Mouse (Mus musculus): Measurements from ENCODE around the gene Zfp683.

Gene Zfp683

GRCm38 (mm10) chr4:134053538-134053937, at the start of gene Zfp683:
TSS of gene Zfp683 (plus strand) at chr4:134053838.
- in situ Hi-C loops (cut with MboI; ENCODE audit: unreplicated experiment in 2 of 2) = no loop called here

GRCm38 (mm10) chr4:134005581-134006358, 47.9 kb upstream of the Zfp683 start:
- in situ Hi-C loops (cut with MboI; ENCODE audit: unreplicated experiment in 2 of 2) = no loop called here

- in situ Hi-C loops (cut with MboI; ENCODE audit: unreplicated experiment in 2 of 2) = no loop called here
Measured at GRCm38 (mm10) chr4:134006845-134007244, 46.8 kb upstream of the Zfp683 start.

GRCm38 (mm10) chr4:134009709-134010108, 43.9 kb upstream of the Zfp683 start:
- in situ Hi-C loops (cut with MboI; ENCODE audit: unreplicated experiment in 2 of 2) = no loop called here

- in situ Hi-C loops (cut with MboI; ENCODE audit: unreplicated experiment in 2 of 2) = no loop called here
Measured at GRCm38 (mm10) chr4:134011450-134012414, 41.9 kb upstream of the Zfp683 start.

- in situ Hi-C loops (cut with MboI; ENCODE audit: unreplicated experiment in 2 of 2) = no loop called here
Measured at GRCm38 (mm10) chr4:134012858-134013528, 40.6 kb upstream of the Zfp683 start.

GRCm38 (mm10) chr4:134016208-134016607, 37.4 kb upstream of the Zfp683 start:
- in situ Hi-C loops (cut with MboI; ENCODE audit: unreplicated experiment in 2 of 2) = no loop called here

- in situ Hi-C loops (cut with MboI; ENCODE audit: unreplicated experiment in 2 of 2) = no loop called here
Measured at GRCm38 (mm10) chr4:134016767-134017166, 36.9 kb upstream of the Zfp683 start.

GRCm38 (mm10) chr4:134017201-134017865, 36.3 kb upstream of the Zfp683 start:
- in situ Hi-C loops (cut with MboI; ENCODE audit: unreplicated experiment in 2 of 2) = no loop called here

- in situ Hi-C loops (cut with MboI; ENCODE audit: unreplicated experiment in 2 of 2) = no loop called here
Measured at GRCm38 (mm10) chr4:134018038-134018778, 35.4 kb upstream of the Zfp683 start.

GRCm38 (mm10) chr4:134018779-134019145, 34.9 kb upstream of the Zfp683 start, which contains the start of gene Lin28a:
TSS of gene Lin28a (minus strand) at chr4:134018841.
- in situ Hi-C loops (cut with MboI; ENCODE audit: unreplicated experiment in 2 of 2) = no loop called here

- in situ Hi-C loops (cut with MboI; ENCODE audit: unreplicated experiment in 2 of 2) = no loop called here
Measured at GRCm38 (mm10) chr4:134019210-134019609, 34.4 kb upstream of the Zfp683 start.

- in situ Hi-C loops (cut with MboI; ENCODE audit: unreplicated experiment in 2 of 2) = no loop called here
Measured at GRCm38 (mm10) chr4:134019641-134020351, 33.8 kb upstream of the Zfp683 start.

GRCm38 (mm10) chr4:134020621-134021020, 33.0 kb upstream of the Zfp683 start:
- in situ Hi-C loops (cut with MboI; ENCODE audit: unreplicated experiment in 2 of 2) = no loop called here

GRCm38 (mm10) chr4:134025802-134026201, 27.8 kb upstream of the Zfp683 start:
- in situ Hi-C loops (cut with MboI; ENCODE audit: unreplicated experiment in 2 of 2) = no loop called here

GRCm38 (mm10) chr4:134035953-134036352, 17.7 kb upstream of the Zfp683 start:
- in situ Hi-C loops (cut with MboI; ENCODE audit: unreplicated experiment in 2 of 2) = loop anchor here (5.0 kb wide), 4 partner anchors 46 to 251 kb away; partner anchors contain the start of genes Gm30191 (in 1 of the 2), Pdik1l (in 1 of the 2) and Zfp593 (in 1 of the 2)

- in situ Hi-C loops (cut with MboI; ENCODE audit: unreplicated experiment in 2 of 2) = no loop called here
Measured at GRCm38 (mm10) chr4:134041317-134042123, 12.1 kb upstream of the Zfp683 start.

- in situ Hi-C loops (cut with MboI; ENCODE audit: unreplicated experiment in 2 of 2) = no loop called here
Measured at GRCm38 (mm10) chr4:134043041-134043440, 10.6 kb upstream of the Zfp683 start.
